Mouse (Mus musculus): ENCODE data around the gene E330014E10Rik. TPM values are rescaled to one million over a fixed set of nuclear protein-coding genes. Genes with fewer than 3 reads are reported as not detected.
"Not testable (repeated sequence)": the region's sequence is repeated elsewhere in the genome, so short reads cannot be mapped to it uniquely, and the experiment has no call there.

Gene E330014E10Rik
- total RNA-seq (2021) = not detected

DNA sequence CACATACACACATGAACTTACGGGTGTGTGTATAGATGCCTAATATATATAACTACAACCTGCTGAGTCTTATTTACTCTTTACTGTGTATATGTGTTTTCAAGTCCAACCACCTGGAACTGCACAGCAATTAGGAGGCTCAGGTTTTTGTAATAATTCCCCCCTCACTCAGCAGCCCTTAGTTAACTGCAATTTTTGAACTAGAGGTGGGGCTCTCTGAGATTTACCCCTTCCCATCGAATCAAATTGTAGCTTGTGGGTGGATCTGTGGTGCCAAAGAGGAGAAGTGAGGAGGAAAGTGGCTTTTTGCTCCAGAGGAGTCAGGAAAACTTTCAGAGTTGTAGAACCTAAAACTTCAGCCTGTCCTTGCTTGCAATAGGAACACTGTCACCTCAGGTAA, at the start of gene E330014E10Rik:
E330014E10Rik (plus strand) TSS at position 301 of the 400 bp plus-strand sequence.
- intact Hi-C loops (cut with DNase I); DNase-seq (ENCODE audit: low spot score): not testable (repeated sequence)

DNA sequence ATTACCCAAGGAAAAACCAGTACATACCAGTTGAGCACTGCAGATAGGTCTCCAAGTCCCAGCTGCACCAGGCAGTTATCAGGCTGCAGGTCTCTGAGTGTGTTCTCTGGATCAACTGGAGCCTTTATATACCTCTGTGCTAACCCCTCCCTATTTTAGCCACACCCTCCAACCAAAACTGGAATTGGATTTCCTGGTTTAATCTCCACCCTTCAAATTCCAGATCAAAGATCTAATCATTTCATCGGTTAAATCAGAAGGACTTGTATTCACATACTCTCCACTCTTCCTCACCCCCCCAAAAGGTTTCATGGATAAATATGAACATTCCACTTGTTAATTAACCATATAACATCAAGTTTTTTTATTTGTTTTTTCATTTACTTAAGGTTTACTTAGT, 39.7 kb upstream of the E330014E10Rik start, which contains the start of gene Gm7978:
Gm7978 (minus strand) TSS at position 101 of the 400 bp plus-strand sequence.
- intact Hi-C loops (cut with DNase I); DNase-seq (ENCODE audit: low spot score): not testable (repeated sequence)

DNA sequence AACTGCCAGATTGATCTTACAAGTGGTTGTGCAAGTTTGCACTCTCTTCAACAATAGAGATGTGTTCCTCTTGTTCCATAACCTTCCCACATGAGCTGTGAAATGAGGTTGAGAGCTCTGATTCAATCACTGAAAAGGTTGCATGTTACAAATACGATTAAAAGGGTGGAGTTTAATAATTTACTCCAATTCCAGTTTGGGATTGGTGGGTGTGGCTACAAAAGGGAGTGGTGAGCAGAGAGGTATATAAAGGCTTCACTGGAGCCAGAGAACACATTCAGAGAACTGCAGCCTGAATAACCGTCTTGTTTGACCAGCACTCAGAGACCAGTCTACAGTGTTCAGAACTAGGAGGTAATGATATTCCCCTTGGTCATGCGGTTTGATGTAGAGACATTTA, 34.1 kb upstream of the E330014E10Rik start, which contains the start of gene Gm7982:
Gm7982 (plus strand) TSS at position 301 of the 400 bp plus-strand sequence.
- intact Hi-C loops (cut with DNase I); DNase-seq (ENCODE audit: low spot score): not testable (repeated sequence)

DNA sequence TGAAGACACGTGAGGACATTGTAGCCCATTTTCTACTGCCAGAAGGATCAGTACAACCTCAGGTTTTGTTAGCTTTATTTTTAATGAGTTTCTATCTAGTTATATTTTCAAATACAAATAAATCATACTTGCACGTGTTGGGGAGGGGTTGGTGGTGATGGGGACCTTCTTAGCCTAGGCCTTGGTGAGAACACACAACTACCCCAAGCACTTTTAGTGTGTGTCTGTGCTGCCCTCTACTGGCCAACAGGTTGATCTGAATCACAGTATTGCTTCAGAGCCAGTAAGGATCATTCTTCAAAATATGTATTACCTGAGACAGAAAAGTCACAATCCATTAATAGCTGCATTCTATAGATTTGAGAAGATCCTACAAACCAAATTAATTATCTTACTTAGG, 35.1 kb downstream of the E330014E10Rik start:
- DNase-seq (ENCODE audit: low spot score); intact Hi-C loops (cut with DNase I): not testable (repeated sequence)

DNA sequence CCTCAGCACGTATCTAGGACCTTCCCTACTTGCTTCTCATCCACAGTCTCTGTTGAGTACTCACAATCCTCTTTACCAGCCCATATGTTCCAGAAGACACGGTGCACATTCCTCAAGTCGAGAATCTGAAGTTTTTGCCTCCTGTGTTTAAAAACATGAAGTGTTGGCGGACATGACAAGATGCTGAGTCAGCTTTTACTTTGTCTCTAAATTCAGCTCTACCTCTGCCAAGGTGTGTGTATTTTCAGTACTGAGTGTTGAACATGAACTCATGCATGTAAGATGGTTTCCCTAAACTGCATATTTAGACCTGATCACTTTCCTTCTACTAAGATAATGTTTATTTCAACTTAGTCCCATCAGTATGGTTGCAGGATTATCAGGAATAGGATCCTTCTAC, 60.8 kb downstream of the E330014E10Rik start:
- DNase-seq (ENCODE audit: low spot score) = no peak
- intact Hi-C loops (cut with DNase I) = no loop called here

DNA sequence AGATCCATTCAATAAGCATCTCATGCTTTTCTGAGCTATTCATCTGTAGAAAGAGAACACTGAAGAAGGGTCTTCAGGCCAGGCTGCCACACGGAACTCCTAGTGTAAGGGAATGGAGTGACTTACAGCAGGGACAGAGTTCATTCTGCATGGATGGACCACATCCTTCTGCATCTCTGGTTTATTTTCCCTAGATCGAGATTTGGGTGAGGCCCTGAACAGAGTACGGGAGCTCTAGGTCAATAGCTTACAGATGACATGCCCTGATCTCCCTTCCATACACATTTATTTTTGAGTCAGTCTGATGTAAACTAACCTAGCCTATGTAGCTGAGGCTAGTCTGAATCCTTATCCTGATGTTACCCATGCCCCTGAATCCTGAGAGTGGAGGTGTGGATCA, 78.2 kb downstream of the E330014E10Rik start:
- intact Hi-C loops (cut with DNase I) = no loop called here
- DNase-seq (ENCODE audit: low spot score) = no peak

Other genes with a start within 250 kb of the E330014E10Rik start
- gene Gm7971, start 181.1 kb upstream of the E330014E10Rik start, total RNA-seq (2021) = not detected
- not detected for gene Gm7978, start 39.8 kb upstream of the E330014E10Rik start, total RNA-seq (2021)
- not detected for gene Gm7982, start 34.0 kb upstream of the E330014E10Rik start, total RNA-seq (2021)
- gene Cxcl13, start 181.0 kb downstream of the E330014E10Rik start, total RNA-seq (2021) = 1 to 10 TPM in 1 of 2 experiments, under 1 TPM in 1; 0.29 to 1.6 TPM

Measured in heart, postnatal 25 days (tissue).